Comparison of ENCODE assay signal across 11 mouse cellular contexts in genomic region chr13:35848694-35849093, GRCm38 (mm10). TPM values are rescaled to one million over a fixed set of nuclear protein-coding genes. Genes with fewer than 3 reads are reported as not detected.
A peak's percentile ranks its signal among the peaks of the same experiment; 100 is the strongest.
DNase-seq lines count a peak whose midpoint lies in the region; ATAC-seq and TF ChIP-seq lines count a peak whose summit lies in the region.
"Had no signal": no experiment of that assay in that cellular context is flagged by ENCODE, and none has a peak within 500 bp of the region (broad histone marks: within the 10 kb centered on the region; RNA-seq: fewer than 3 reads in every experiment).

No protein-coding gene starts in this region.

- no peak overlapping the region for H3K27ac ChIP-seq in heart, embryonic 11.5 days (ENCODE audit: low read depth, low read length)
- no peak overlapping the region for H3K27ac ChIP-seq in kidney, postnatal 0 days
- no peak overlapping the region; the same call in 1 of the 2 replicates for H3K27ac ChIP-seq in stomach, embryonic 16.5 days (ENCODE audit: low read length)
- H3K27ac ChIP-seq in liver, embryonic 12.5 days: no peak overlapping the region
- H3K27ac ChIP-seq: embryonic facial prominence, embryonic 15.5 days; heart, adult 2 months; layer of hippocampus, adult 2 months had no signal

- H3K4me2 ChIP-seq in heart, embryonic 11.5 days: no peak overlapping the region
- no peak overlapping the region for H3K4me2 ChIP-seq in kidney, postnatal 0 days (ENCODE audit: low read length)
- H3K4me2 ChIP-seq in stomach, embryonic 16.5 days (ENCODE audit: low read depth, low read length): no peak overlapping the region
- H3K4me2 ChIP-seq in liver, embryonic 12.5 days: no peak overlapping the region
- H3K4me2 ChIP-seq: embryonic facial prominence, embryonic 15.5 days had no signal

- no peaks in the 10 kb centered on the region for H3K36me3 ChIP-seq in heart, embryonic 11.5 days (ENCODE audit: control insufficient read depth, insufficient read depth, low read length)
- H3K36me3 ChIP-seq in kidney, postnatal 0 days (ENCODE audit: insufficient read depth, low read length): no peaks in the 10 kb centered on the region
- H3K36me3 ChIP-seq in stomach, embryonic 16.5 days (ENCODE audit: control insufficient read depth, insufficient read depth, low read length): no peaks in the 10 kb centered on the region
- H3K36me3 ChIP-seq in liver, embryonic 12.5 days: no peaks in the 10 kb centered on the region
- H3K36me3 ChIP-seq: embryonic facial prominence, embryonic 15.5 days had no signal

- WGBS in heart, embryonic 11.5 days (ENCODE audit: insufficient replicate concordance): 70% methylated on average over 3 of the region's 3 CpGs
- WGBS in kidney, postnatal 0 days: 54% methylated on average over 3 of the region's 3 CpGs
- WGBS in stomach, embryonic 16.5 days: 50% methylated on average over 3 of the region's 3 CpGs
- 88% methylated on average over 3 of the region's 3 CpGs for WGBS in liver, embryonic 12.5 days (ENCODE audit: insufficient replicate concordance)

- no peak for TF ChIP-seq CTCF in kidney, postnatal 0 days (IDR thresholded peaks at IDR 0.05; ENCODE audit: low read depth)

- ATAC-seq in heart, embryonic 11.5 days (replicated peaks; ENCODE audit: insufficient number of reproducible peaks, low FRiP score, low TSS enrichment): no peak
- peak; percentile 57 for ATAC-seq in kidney, postnatal 0 days (replicated peaks; ENCODE audit: low FRiP score, low read depth)
- ATAC-seq in stomach, embryonic 16.5 days (ENCODE audit: insufficient read depth, low FRiP score): peak; percentile 25; the same call in 1 of the 2 replicates
- no peak for ATAC-seq in erythroid progenitor cell, adult 5-6 weeks (replicated peaks; ENCODE audit: low FRiP score, poor library complexity, severe bottlenecking)
- no peak for ATAC-seq in liver, embryonic 12.5 days

- peak; percentile 7 for DNase-seq in heart, adult 8-10 months (ENCODE audit: low spot score)
- peak; percentile 55 to 67 for DNase-seq in cerebellum, postnatal 14 days
- DNase-seq in kidney, postnatal 0 days (ENCODE audit: low spot score): peak; percentile 42
- no peak for DNase-seq in c-Kit-positive CD71-positive TER-119-positive erythroid progenitor cells, embryonic 14.5 days (ENCODE audit: low spot score)

- H3K4me1 ChIP-seq in heart, embryonic 11.5 days (ENCODE audit: control insufficient read depth, insufficient read depth, low read length): peaks cover 13% of the 10 kb centered on the region
- no peaks in the 10 kb centered on the region for H3K4me1 ChIP-seq in kidney, postnatal 0 days (replicated peaks; ENCODE audit: insufficient read depth, low read length)
- peaks cover 6% of the 10 kb centered on the region; the same call in 1 of the 2 replicates for H3K4me1 ChIP-seq in stomach, embryonic 16.5 days (ENCODE audit: control insufficient read depth, insufficient read depth, low read length)
- 0 out of 2 replicates have a peak, but pooled peaks cover 4% of the 10 kb centered on the region for H3K4me1 ChIP-seq in liver, embryonic 12.5 days

- no peaks in the 10 kb centered on the region for H3K27me3 ChIP-seq in heart, embryonic 11.5 days (ENCODE audit: control insufficient read depth, insufficient read depth, low read length)
- H3K27me3 ChIP-seq in kidney, postnatal 0 days (ENCODE audit: insufficient read depth, low read length): no peaks in the 10 kb centered on the region
- no peaks in the 10 kb centered on the region for H3K27me3 ChIP-seq in stomach, embryonic 16.5 days (ENCODE audit: control insufficient read depth, insufficient read depth, low read length)
- H3K27me3 ChIP-seq in liver, embryonic 12.5 days (replicated peaks): no peaks in the 10 kb centered on the region
- H3K27me3 ChIP-seq: embryonic facial prominence, embryonic 15.5 days had no signal

- H3K9me3 ChIP-seq in heart, embryonic 11.5 days (replicated peaks; ENCODE audit: control insufficient read depth, low read length): no peaks in the 10 kb centered on the region
- no peaks in the 10 kb centered on the region for H3K9me3 ChIP-seq in kidney, postnatal 0 days (replicated peaks; ENCODE audit: low read length)
- H3K9me3 ChIP-seq in stomach, embryonic 16.5 days (replicated peaks; ENCODE audit: control insufficient read depth, low read length): no peaks in the 10 kb centered on the region
- H3K9me3 ChIP-seq in liver, embryonic 12.5 days (replicated peaks): no peaks in the 10 kb centered on the region
- H3K9me3 ChIP-seq: embryonic facial prominence, embryonic 15.5 days had no signal

- no peak overlapping the region for H3K4me3 ChIP-seq in heart, embryonic 11.5 days (ENCODE audit: low read depth, low read length)
- no peak overlapping the region for H3K4me3 ChIP-seq in kidney, postnatal 0 days (replicated peaks; ENCODE audit: low read depth, low read length)
- H3K4me3 ChIP-seq in stomach, embryonic 16.5 days (replicated peaks; ENCODE audit: low read length): no peak overlapping the region
- H3K4me3 ChIP-seq in liver, embryonic 12.5 days: no peak overlapping the region
- H3K4me3 ChIP-seq: embryonic facial prominence, embryonic 15.5 days; heart, adult 2 months; layer of hippocampus, adult 2 months had no signal

- H3K9ac ChIP-seq in heart, embryonic 11.5 days (ENCODE audit: low read depth, low read length): no peak overlapping the region
- H3K9ac ChIP-seq in kidney, postnatal 0 days (ENCODE audit: low read depth, low read length): no peak overlapping the region
- no peak overlapping the region for H3K9ac ChIP-seq in stomach, embryonic 16.5 days (ENCODE audit: low read length)
- no peak overlapping the region for H3K9ac ChIP-seq in liver, embryonic 12.5 days
- H3K9ac ChIP-seq: embryonic facial prominence, embryonic 15.5 days had no signal

RNA-seq across cellular contexts. Expression of gene Rpp40, which starts 57.5 kb away (rescaled TPM):
- total RNA-seq in heart, adult 8-10 months (2022): 1 to 10 TPM; 6.4 to 7.6 (median 6.7) TPM
- polyA plus RNA-seq in heart, embryonic 11.5 days (2014; fragmentation: Nextera tagmentation; extraction: Ambion mirVana): 13.4 and 14.0 TPM in 2 replicates
- polyA plus RNA-seq in kidney, postnatal 0 days (2015; fragmentation: Nextera tagmentation; extraction: Ambion mirVana): 13.6 and 16.3 TPM in 2 replicates
- polyA plus RNA-seq in stomach, embryonic 16.5 days (2015; fragmentation: Nextera tagmentation; extraction: Ambion mirVana): 15.7 and 16.5 TPM in 2 replicates
- 6.1 and 10.9 TPM in 2 replicates for total RNA-seq in erythroid progenitor cell, adult 5-6 weeks (2015; ENCODE audit: low replicate concordance)
- 7.3 TPM in 1 of 2 replicates, not detected in the other for total RNA-seq in erythroid progenitor cell, adult 5-6 weeks (2017; ENCODE audit: low replicate concordance)
- polyA plus RNA-seq in liver, embryonic 12.5 days (2016; fragmentation: Nextera tagmentation; extraction: Ambion mirVana): 15.7 and 16.5 TPM in 2 replicates

Comparison
In these comparisons a context has a peak if more than half of its experiments do, and no peak if none do; other contexts are left out.
1. ATAC-seq: peak in kidney, postnatal 0 days (single experiment) and stomach, embryonic 16.5 days (single experiment); none in heart, embryonic 11.5 days (single experiment), erythroid progenitor cell, adult 5-6 weeks (single experiment) and liver, embryonic 12.5 days (single experiment).